Mouse (Mus musculus) spleen, embryonic (tissue): Measurements from ENCODE around the gene Sms.

Source experiments
- CTCF ChIA-PET: fragments of 350-600 bp; sonication (Branson Sonifier 250); formaldehyde crosslinking; loops from one replicate; lab custom pipeline; 2022; lab: Charles Lee

Sms gene

DNA sequence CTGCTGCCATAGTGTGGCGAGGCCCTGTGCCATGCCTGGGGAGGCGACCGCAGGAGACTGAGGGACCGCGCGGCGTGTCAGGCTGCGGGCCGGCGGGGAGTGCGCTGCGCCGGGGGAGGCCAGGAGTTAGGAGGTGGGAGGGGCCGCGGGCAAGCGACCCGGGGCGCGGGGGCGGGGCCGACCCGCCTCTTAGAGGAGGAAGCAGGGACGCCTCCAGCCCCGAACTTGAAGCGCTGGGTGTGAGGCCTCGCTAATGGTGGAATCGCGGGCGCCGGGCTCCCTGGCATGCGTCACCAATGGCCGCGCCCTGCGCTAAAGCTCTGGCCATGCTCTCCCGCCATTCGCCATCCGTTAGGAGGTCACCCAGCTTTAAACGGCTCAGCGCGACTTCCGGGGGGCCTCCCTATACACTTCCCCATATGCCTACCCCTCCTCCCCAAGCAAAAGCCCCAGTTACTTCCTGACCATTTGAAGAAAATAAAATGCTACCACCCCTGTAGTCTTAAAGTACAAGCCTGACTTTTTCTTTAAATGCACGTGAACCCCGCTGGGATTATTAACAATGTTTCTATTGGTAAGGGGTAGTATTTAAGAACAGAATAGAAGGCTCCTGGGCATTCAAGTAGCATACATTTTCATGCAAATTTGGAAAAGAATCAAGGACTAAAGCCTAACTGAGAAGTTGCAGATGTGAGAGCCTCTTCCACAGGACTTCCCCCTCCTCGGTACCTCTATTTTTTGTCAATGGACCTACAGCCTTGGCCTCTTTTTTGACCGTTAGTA, at the start of gene Sms:
Sms (minus strand) TSS at position 344 of the 783 bp plus-strand sequence.
- CTCF ChIA-PET, result no interaction called here

DNA sequence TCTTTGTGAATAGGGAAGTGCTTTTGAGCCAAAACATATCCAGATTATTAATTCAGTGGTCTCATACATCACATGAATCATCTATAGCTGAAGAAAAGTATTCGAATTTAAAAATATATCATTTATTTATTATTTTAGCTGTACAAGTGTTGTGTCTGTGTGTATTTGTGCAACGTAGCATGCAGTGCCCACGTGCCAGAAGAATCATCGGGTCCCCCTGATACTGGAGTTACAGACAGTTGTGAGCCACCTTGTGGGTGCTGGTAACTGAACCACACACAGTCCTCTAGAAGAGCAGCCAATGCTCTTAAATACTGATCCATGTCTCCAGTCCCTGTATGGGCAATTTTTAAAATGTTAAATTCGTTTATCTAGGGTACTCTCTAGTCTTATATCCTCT, 14.3 kb upstream of the Sms start:
- CTCF ChIA-PET, result no interaction called here

DNA sequence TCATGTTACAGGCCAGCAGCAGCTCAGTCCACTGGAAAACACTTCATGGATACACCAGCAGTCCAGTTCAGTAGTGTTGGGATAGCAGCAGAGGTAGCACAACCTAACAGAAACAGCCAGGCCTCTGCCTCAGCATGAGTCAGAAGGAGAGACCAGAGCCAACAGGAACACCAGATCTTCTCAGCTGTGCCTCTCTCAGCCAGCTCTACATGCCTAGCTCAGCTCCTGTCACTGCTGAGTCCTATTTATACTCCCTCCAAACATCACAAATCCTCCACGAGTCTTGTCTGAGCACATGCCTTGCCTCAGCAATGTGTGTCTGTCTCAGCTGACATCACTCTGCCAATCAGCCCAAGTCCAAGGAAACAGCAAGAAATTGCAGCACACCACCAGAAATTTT, 12.4 kb upstream of the Sms start:
- CTCF ChIA-PET, result no interaction called here

DNA sequence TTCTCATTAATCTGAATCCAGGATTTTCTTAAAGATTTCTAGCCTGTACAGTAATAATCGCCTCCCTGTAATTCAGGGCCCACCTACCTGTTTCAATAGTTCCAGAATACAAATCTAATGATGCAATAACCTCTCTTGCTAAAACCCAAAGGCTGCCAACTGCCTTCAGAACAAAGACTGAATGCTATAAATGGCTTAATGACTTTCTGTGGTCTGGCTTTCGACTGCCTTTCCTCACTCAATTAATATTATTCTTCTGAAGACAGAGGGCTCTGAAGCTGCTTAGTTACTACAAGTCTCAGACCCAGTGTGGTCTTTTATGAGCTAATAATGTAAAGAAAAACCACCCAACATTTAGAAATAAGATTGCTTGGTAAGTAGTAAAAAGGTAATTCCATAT, 9.8 kb upstream of the Sms start:
- CTCF ChIA-PET, result no interaction called here

DNA sequence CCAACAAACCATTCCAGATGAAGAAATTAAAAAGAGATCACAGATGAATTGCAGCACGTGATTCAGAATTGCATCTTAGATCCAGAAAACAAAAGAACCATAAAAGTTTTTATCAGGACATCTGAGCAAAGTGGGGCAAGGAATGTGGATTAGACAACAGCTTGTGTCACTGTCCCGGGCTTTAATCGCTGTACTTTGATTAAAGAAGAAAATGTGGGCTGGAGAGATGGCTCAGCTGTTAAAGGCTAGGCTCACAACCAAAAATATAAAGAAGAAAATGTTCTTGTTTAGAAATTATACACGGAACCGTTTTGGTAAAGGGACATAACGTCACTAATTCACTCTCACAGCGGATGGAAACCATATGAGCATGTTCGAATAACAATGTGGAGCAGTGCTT, 7.9 kb upstream of the Sms start:
- CTCF ChIA-PET, result no interaction called here

DNA sequence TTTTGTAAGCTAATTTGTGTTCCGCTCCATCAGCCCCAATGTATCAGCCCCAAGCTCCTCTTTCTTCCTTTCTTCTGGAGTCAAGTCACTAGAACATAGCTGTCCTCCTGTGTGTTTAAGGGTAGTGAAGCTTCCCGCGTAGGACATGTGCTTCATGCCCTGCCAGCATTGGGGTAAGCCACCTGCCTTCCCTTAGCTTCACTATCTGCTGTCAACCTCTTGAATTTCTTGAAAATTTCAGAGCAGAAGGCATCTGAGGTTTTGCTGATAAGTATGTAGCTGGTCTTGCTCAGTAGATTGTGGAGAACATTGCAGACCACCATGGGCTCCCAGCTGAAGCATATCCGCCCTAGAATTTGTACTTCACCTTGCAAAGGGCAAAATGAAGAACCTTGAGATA, 1.1 kb upstream of the Sms start:
- CTCF ChIA-PET, result no interaction called here

DNA sequence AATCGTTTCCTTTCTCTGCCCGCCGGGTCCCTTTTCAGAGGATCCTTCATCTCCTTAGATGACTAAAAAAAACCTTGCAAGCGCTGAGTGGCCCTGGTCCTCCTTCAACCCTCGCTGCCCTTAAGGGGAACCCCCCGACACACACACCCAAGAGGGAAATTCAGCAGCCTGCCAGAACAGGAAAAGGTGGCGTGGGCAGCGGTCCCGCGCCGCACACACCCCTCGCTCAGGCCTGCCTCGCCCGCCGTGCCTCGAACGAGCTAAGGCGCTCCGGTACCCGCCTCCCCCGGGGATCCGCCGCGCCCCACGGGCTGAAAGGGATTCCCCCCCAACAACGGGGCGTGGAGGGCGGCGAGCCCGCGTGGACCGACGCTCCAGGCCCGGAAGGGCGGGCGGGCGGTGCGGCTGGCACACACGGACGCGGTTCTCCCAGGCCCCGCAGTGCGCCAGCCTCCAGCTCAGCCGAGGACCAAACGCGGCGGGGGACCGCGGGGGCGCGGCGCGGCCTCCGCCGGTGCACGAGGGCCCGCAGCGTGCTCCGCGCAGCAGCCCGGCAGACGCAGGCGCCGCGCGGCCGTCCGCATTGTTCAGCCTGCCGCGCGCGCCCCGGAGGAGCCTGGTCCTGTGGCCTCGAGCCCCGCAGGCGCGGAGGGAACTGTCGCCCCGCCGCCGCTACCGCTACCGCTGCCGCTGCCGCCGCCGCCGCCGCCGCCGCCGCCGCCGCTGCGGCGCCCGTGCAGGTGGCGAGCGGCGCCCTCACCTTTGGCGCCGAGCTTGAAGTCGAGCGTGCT, 747 bp downstream of the Sms start:
- CTCF ChIA-PET, result no interaction called here

DNA sequence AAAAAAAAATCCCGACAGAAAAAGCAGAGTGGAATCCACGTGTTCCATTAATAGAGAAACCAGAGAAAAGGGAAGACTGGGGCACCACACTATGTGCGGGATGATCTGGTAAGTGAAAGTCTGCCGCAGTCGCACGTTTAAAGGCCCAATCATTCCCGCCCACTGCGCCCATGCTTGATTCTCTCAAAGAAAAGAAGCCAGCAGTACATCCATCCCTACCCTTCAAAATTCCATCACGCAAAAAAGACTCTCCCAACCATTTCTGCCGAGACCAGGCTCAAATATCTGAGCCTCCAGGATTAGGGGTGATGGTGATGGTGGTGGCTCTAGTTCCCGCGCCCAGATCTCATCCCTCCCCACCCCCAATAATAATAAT, 1.3 kb downstream of the Sms start:
- CTCF ChIA-PET, result no interaction called here

DNA sequence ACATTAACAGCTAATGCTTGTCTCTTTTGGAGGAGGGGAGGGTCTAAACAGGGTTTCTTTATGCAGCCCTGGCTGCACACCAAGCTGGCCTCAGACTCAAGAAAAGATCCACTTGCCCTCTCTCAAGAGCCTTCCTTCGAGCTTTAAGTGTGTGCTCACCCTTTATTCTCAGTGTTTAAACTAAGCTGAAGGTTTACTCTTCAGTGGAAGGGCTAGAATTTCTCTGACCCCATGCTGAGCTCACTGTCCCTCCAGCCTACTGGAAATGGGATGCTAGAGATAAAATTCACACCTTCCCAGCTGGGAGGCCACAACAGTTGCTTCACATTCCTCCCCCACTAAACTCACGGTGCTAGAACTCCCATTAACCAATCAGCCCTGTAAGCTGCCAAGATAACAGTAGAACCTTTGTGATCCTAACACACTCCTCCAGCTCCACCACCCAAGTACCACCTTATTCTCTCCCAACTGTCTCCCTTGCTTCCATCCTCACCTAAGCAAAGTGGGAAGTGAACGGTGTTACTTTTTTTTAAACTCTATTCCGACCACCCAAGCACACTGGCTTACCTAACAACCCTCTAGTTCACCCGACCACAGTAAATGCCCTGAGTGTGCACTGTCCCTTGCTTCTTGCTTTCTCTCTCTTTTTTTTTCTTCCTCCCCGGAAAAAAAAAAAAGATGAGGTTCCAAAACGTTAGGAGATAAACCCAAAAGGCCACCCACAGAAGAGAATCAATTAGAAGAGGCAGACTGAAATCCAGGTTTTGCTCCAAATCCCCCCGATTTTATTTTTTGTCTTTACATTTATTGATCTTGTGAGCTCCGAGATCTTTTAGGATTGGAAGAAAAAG, 2.0 kb downstream of the Sms start:
- CTCF ChIA-PET, result no interaction called here

DNA sequence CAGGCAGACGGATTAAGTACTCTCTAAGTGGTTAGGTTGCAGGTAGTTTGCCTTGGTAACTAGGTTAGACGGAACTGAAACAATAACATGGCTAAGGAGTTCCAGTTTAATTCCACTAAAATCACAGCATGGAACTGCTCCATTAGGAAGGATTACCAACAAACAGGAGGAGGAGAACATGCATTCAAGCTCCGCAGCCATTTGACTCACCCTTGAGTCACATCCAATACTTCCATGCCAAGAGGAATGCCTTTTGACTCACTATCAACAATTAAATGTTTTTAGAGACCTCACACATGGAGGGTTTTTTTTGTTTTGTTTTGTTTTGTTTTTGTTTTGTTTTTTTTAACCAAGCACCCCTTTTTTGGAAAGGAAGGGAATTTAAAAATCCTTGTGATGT, 3.3 kb downstream of the Sms start:
- CTCF ChIA-PET, result no interaction called here

DNA sequence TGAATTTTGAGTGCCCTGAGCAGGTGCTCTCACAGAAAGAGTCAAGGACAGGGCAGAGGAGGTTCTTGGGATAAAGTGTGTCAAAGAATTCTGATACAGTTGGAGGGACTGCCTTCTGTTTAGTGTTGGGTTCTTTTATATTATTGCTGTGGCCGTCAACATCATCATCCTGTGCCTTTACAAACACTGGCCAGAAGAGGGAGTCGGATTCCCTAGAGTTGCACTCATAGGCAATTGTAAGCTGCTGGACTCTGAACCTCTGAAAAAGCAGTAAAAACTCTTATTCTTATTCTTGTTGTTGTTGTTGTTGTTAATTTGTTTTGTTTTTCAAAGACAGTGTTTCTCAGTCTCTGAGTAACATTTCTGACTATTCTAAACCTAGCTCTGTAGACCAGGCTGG, 5.3 kb downstream of the Sms start:
- CTCF ChIA-PET, result no interaction called here

DNA sequence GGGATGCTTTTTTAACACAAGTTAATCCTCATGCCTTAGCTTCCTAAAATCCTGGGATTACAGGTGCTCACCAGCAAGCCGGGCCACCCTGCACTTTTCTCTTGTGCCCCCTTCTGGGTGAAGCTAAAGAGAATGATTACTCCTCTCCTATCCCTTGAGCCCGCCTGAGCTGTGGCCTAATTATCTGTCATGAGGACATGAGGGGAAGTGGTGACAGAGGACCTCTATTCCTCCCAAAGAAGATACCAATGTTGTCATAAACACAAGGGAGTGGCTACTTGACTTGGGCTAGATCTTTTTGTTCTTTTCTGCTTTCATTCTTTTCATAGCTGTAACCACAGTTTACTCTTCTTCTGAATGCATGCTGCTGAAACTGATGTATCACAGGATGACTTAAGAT, 9.2 kb downstream of the Sms start:
- CTCF ChIA-PET, result no interaction called here

DNA sequence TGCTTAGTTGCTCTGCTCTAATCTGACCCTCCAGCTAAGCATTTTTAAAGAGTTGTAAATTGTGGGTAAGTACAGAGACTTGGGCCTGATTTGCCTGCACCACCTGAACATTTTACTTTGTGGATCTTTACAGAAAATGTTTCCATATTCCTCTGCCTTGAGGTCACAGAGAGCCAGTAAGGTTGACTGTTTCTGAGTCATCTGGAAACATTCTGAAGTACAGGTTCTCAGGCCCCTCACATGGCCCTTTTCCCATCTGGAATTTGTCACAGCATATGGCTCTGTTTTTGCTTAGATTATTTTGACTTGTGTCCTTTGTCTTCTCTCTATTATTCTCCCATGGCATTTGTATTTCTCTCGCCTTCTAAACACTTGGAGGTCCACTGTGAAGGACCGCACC, 10.2 kb downstream of the Sms start:
- CTCF ChIA-PET, result no interaction called here

DNA sequence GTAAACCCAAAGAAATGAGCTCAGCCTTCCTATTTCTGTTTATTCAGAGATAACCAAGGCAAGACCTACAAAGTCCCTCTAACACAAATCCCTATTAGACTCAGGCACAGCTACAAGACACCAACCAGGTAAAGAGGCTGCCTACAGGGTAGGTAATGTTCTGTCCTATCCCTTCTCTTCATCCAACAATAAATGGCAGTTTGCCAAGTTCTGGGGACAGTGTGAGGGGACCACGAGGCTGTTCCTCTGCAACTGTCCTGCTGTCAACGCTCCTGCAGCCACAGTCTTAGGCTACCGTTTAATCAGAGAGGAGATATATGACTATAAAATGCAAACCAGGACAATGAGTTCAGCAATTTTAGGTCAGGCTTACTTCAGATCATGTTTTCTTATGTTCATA, 14.8 kb downstream of the Sms start:
- CTCF ChIA-PET, result no interaction called here

DNA sequence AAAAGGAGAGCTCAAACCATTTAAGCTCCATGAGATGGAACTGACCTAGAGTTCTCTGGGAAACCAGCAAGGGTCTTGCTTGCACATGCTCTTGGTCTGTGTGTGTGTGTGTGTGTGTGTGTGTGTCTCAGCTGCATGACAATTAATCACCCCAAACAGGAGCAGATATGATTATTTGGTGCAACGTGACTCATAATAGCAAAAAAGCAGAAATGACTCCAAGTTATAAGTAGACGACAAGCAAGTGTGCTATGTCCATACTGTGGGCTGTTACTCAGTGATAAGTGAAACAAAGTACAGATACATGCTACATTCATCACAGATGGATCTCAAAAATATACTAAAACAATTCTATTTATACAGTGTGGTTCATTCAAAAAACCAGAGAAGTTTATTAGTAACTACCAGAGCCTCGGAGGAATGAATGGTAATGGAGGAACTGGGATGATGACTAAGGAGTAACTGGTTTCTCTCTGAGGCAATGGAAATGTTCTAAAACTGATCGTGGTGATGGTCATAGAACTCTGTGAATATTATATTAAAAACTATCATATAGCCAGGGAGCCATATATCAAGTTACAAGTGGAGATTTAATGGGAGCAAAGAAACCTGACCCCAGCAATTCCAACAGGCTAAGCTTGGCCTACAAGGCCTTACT, 15.8 kb downstream of the Sms start:
- CTCF ChIA-PET, result no interaction called here

DNA sequence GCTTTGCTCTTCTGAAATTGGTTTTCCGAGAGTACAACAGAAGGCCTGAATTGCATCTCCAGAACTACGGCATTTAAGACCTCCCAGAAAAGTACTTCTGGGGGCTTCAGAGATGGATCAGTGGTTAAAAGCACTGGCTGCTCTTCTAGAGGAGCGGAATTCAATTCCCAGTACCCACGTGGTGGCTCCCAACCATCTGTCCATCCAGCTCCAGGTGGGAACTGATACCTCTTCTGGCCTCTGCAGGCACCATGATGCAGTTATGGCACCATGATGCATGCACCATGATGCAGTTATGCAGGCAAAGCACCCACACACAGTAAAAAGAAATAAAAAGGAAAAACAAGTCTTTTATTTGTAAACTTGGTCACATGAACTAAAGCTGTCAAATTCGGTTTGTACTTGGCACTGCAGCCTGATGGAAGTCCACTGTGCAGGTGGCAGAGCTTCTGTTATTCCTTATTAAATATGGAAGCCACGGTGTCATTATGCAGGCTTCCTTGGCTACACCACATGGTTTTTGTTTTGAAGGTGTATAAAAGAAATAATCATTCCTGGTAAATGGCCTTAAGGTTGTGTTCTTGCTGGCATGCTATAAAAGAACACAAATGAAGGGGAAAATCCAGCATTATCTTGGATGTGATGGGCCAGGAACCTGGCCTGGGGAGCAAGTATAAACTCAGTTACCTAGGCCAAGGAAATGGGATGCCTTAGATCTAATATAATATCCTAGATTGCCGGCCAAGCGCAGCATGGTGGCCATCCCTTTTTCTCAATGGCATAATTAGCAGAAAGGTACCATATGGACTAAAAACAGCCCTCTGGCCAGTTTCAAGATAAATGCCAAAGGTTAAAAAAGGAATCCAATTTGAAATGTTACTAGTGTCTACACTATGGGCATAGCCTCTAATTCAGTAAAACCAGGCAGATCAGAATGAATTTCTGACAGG, 20.1 kb downstream of the Sms start:
- CTCF ChIA-PET, result interaction anchor here (0.5 kb wide), 1 partner anchor 23 kb away, joined by 3 read pairs; no protein-coding TSS in a partner anchor

DNA sequence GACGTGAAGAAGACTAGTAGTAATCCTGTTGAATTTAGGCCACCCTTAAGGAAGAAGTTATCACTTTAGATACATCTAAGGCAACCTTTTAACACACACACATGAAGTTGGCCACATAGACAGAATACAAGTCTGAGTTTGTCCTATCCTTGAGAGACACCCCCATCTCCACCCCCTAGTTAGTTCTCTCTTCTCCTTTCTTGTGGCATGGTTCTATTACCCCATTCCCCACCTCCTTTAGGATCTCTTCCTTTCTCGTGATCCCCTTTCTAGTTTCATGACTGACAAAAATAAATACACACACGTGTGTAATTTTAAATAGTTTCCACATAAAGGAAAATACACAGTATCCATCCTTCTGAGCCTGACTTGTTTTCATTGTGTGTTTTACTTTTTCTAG, 23.3 kb downstream of the Sms start:
- CTCF ChIA-PET, result no interaction called here

DNA sequence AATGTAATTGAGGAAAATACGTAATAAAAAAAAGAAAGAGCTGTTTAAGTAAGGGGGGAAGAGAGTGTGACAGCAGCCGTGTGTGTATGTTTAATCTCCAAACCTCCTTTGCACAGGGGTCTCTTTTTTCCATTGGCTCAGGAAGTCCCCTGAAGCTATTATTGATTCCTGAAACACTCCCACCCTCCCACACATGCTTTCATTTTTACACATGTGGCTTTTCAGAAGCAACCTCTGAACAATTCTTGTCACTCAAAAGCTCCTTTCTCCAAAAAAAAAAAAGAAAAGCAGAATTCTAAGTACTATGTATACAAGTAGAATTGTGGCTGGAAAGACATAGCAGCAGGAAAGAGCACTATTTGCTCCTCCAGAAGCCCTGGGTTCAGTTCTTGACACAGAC, 24.0 kb downstream of the Sms start:
- CTCF ChIA-PET, result no interaction called here

DNA sequence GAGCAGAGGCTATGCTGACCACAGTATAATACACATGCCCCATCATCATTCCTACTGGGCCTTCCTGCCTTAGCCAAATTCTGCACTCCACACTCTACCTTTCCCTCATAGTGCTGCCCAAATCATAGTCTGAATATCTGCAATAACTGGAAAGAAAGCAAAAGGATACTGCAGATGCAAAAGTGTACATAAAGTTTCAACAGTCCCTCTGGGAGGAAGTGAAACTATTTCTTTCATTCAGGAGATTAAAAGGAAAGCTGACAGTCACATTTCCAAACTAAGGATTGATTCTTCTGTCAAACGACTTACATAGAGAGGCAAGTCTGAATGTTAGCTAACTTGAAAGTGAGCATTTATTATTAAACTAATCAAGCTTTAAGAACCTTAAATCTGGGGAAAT, 26.1 kb downstream of the Sms start:
- CTCF ChIA-PET, result no interaction called here

DNA sequence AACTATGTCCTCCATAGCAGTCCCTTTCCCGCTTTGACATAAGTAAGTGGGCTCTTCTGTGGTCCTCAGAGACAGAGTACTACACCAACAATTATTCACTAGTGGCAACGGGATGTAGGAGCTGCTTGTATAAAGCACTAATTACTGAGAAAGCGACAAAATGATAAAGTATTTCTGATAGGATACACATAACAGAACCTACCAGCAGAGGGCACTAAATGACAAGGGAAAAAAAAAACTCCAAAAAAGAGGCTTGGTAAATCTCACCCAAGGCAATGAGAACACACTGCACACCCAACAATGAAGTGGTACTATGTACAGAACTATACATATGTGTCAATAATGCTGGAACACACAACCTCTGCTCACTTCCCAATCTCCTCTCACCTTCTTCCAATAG, 29.4 kb downstream of the Sms start:
- CTCF ChIA-PET, result interaction anchor here (0.6 kb wide), 1 partner anchor 1458 kb away, joined by 3 read pairs; no protein-coding TSS in a partner anchor

DNA sequence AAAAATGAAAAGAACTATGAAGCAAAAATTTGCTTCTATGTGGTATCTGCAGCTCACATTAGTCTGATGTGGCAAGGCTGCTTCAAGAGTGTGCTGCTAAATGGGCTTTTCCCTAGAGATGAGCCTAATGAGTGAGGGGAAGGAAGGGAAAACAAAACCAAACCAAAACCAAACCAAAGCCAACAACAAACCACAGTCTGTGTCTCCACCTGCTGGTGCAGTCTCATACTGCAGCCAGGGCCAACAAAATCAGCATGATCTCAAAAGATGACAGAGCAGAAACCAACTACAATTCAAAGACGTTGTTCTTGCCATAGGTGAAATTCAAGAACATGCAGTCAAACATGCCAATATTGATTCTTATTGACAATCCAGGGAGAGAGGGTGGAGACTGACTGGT, 37.7 kb downstream of the Sms start:
- CTCF ChIA-PET, result no interaction called here
